Mouse (Mus musculus) monocyte, adult 5-6 weeks (primary cell): ENCODE data around the gene Ly86. TPM values are rescaled to one million over a fixed set of nuclear protein-coding genes. Genes with fewer than 3 reads are reported as not detected.

Source experiments
- ATAC-seq: fragments of 153-309, 156-312 bp; replicated peaks from 2 replicates; pipeline ENCODE4 v1.8.0; 2017; ENCODE audit warnings: mild to moderate bottlenecking; ENCODE audit not compliant: low TSS enrichment, insufficient number of reproducible peaks, severe bottlenecking, poor library complexity, low FRiP score
- total RNA-seq: library from RNA; stranded (forward); fragments of 200-1000, 200-491, 200-594 nt; gene quantifications from 3 replicates; pipeline ENCODE4 v1.2.3, GENCODE M21; 2017

Ly86 gene
- 105 to 172 TPM (median 135 TPM) in 3 replicates for total RNA-seq

DNA sequence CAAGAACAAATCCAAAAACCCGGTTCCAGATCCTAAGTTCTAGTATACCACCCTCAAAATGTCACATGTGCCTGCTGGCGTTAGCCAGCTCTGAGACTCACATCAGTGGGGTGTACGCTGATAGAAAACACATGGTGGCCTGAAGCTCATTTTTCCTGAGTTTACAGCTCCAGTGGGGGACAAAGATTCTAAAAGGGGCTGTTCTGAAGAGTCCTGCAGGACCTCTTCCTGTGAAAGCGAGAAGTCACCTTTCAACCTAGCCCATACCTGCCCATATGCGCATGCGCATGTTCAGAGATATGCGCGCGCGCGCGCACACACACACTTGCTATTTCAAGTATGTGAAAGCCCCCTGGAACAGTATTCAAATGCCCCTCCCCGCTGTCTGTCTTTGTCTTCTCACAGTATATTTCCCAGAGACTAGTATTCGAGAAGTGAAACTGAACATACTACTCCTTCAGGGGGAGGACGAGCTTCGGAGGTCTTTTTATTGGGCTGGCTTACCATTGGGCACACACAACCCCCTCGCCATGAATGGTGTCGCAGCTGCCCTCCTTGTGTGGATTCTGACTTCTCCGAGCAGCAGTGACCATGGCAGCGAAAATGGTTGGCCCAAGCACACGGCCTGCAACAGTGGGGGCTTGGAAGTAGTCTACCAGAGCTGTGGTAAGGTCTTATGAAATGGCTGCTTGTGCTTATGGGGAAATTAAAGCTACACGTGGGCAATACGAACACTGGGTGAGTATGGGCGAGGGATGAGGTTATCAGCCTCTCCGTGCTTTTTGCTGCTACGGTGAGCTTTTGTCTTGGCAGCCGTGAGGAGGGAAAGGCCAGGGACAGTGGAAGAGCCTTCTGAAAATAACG, at the start of gene Ly86:
Gene Ly86, plus strand, starts transcription at position 300 of the 864 bp plus-strand sequence.
- ATAC-seq, result peak; percentile 53

DNA sequence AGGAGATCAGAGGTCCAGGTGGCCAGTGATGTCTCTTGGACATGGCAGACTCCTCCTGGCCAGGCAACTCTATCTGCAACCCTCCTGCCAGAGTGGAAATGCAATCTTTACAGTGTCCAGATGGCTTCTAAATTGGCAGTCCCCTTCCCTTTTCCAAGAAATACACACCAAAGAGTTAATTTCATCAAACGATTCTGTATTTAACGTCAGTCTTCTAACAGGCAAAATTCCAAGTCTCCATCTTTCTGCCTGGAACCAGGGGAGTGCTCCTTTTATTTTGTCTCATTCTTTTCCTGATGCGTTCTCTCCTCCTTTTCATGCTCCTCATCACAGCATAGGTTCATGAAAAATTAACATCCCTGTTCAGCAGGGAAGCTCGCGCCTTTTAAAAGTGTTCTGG, 47.1 kb upstream of the Ly86 start:
- no peak for ATAC-seq

DNA sequence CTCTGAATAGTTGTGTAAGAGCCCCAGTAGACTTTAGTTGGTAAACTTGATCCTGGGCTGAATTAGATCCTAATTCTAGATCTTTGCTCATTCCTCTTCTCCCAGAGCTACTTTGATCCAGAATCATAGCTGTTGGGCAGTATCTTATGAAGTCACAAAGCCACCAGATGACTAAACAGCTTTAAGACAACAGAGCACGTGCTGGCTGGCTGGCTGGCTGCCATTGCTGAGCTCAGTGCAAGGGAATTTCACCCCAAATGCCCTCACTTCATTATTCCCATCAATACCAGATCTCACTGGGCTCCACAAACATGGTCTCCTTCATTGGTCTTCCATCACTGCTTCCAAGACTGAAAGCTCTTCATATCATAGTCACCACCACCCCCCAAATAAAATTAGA, 46.2 kb upstream of the Ly86 start:
- ATAC-seq, result no peak

DNA sequence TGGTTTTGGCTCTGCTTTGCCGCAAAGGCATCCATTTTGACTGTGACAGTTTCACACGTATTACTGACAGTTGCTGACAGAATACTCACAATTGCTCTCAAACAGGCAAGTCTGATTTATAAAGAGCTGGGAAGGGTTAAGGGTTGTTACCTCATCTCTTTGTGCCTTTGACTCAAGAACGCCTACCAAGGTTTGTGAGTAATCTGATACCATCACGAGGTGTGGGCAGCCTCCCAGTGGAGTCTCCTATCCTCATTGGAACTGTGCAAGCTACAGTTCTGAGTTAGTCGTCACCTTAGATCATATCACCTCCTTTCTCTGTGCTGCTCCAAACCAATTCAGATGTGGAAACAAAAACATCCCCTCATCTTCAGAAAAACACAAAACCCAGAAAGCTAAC, 42.1 kb upstream of the Ly86 start:
- no peak for ATAC-seq

DNA sequence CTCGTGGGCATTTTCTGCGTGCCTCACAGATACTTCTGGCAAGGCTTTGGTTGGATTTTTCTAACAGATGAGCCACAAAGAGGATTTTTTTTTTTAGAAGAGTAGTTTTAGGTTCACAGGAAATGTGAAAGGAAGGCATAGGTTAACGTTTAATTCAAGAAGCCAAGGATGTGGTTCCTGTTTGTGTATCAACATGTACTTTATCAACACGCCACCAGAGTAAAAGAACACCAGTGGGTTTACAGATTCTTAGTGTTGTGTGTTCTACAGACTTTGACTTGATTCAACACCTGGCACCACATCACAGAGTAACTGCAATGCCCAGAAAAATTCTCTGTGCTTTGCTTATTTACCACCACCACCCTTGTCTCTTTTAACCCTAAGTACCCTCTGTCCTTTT, 37.0 kb upstream of the Ly86 start:
- no peak for ATAC-seq

DNA sequence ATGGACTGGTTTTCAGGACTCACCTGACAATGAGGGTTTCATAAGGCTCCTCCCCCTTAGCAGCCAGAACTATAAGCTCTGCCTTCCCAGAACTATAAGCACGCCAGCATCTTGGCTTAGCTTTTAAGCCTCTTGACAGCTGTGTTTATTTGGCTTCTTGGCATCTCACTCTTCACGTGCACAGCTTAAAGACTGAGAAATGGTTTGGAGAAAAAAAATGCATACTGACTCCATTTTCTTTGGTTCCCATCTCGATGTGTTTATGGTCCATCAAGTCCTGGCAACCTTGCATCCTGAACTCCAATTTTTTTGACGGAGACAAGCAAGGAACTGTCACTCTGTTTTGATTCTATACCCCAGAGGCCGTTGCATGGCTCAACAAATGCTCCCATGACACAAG, 35.7 kb upstream of the Ly86 start:
- ATAC-seq, result no peak

DNA sequence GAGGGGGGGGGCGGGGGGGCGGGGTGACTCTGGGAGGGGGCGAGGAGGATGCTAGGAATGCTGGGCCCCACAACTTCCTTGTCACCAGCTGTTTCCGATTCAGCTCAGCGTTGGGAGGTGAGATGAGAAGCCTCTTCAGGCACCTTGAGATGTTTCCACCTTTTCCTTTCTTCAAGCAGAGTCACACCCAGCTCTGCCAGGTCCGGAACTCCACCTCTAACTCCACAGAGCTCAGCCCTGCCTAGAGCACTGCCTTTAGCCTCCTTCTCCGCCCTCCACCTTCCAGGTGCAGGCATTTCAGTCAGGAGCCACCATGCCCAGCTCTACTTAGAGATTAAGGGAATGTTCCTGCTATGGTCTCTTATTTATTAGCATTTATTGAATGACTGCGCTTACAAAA, 34.7 kb upstream of the Ly86 start:
- ATAC-seq, result no peak

DNA sequence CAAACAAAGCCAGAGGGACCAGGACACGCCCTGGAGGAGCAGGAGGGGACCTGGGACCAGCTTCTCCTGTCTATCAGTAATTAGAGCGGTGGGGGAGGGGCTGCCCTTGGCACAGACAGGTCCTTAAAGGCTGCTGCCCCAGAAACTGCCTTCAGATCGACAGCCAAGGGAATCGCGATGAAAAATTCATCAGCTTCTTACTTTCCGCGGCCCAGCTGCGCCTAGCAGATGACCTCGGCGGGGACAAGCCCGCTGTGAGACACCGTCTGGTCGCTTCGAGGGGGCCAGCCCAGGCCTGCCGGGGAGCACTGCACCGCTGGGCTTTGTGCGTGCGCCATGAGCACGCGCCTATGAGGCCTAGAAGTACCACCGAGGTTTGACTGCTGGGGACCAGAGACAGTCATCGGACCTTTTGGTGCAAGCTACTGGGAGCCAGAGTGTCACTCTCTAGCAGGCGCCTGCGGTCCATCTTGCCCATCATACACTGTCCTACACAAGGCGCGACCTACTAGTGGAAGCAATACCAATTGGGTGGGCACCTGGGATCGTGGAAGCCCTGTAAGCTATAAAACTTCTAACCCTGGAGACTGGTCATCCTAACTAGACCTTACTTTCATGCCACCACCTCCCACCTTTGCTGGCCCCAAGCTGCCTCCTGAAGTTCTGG, 33.3 kb upstream of the Ly86 start:
- ATAC-seq, result no peak

DNA sequence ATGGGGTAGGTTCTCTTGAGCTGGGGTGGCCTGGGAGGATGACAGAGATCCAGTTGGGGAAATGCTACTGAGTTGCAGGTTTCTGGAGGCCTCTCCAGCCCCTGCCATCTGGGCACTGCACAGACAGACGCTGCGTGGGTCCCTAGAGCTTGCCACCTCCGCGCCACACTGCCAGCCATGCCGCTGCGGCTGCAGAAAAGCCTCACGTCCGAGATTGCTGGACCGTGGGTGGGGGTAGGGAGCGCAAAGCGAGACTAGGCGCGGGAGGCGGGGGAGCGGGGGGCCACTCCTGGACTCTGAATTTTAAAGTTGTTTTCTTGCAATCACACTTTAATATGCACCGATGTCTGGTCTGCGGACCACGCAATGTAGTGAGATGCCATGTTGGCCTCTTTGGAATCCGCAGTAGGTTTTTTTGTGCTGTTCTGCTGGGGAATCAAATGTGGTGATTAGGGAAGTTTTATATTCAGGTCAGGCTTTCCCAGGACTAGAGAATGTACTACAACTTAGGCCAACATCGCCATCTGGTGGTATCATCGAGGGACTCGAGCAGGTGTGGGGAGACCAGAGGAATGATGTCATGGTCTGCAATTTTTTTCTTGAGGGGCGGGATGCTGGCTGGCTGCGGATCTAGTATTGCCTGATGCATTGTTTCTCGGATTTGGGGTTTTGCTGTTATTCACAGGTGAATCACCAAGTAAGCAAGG, 32.6 kb upstream of the Ly86 start:
- peak; percentile 80 for ATAC-seq

DNA sequence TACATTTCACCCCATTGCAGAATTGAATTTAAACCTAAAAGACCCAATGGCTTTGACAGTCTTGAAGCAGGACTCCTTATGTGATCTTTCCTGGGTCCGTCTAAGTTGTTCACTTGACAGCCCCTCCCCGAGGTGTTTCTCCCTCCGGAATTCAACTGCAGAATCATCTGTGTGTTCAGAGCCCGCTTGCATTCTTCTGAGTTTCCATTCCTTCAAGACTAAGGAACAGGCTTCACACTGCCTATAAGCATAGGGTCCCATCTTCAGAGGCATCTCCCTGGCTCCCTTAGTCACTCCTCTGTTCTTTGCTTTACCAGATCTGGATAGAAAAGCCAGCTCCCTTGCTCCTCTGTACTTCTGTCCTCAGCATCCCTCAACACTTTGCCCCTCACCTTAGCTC, 32.1 kb upstream of the Ly86 start:
- ATAC-seq, result no peak

DNA sequence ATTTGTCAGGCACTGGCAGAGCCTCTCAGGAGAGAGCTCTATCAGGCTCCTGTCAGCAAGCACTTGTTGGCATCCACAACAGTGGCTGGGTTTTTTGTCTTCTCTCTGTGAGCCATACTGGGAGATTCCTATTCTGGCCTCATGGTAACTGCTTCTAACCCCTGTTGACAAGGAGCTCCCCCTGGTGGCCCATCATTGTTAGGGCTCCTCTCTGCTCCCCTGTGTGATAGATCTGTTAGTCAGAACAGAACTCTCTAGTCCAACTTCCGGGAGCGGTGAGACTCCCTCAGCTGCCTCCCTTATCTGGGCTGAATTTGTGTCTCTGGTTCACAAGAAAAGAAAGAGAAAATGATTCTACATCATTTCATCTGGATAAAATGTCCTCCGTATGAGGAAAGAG, 19.5 kb upstream of the Ly86 start:
- ATAC-seq, result peak; percentile 85

DNA sequence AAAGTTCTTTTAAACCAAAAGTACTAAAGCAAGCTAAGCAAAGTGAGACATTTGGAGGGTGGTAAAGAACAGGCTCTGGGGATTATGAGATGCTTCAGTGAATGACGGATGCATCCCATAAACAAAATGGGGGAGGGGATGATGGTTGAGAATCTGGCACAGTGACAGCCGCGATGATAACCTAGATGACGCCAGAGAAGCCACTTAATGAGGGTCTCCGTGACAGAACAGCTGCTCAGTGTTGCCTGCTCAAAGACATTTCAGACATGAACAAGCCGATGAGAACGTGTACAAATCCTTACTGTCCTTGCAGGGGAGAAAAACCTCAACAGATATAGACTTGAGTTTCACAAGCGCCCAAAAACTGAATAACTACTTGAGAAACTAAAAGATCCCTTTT, 15.3 kb upstream of the Ly86 start:
- no peak for ATAC-seq

DNA sequence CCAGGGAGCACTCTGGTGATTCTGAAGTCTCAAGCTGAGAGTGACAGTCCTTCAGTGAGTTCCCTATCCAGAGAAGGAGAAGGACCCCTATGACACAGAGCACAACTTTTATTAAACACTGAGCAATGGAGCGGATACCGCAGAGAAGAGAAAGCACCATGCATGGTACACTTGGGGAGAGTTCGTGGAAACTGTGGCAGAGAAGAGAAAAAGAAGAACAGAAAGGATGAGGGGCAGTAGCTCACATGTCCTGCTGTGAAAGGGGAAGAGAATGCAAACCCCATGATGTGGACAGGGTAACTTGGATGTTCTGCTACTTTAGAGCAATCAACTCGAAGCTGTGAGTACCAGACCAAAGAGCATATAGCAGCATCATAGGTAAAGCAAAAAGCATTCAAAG, 14.0 kb upstream of the Ly86 start:
- ATAC-seq, result peak; percentile 41; the same call in 1 of the 2 replicates

DNA sequence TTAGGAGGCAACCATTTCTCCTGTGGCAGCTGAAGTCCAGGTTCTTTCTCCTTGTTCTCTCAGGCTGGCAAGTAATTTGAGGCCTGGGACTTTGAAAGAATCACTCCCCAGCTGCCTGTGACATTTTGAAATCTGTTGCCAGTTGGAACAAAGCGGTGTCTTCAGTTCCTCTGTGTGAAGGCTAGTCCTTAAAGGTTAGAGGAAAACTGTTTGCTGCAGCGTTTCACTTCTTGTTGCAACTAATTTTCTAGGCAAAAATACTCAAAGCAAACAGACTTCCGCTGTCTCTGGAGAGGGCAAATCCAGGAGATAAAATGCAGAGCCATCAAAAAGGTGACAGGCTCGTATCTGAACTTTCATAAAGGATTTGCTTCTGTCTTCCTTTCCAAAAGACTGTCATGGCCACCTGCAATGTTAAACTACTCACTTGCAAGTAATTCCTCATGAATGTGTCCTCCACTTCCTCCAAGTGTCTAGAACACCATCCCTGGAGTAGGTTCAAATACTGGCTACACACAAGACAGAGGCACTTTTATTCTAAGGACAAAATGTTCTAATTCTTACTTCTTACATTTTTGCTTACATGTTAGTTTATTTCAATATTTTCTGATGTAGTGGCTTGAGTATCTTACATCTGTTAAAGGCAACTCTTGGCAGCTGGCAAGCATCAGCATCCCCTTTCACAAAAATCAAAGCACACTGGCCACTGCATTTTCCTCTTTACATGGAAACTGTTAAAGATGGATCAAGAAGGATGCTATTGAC, 12.0 kb upstream of the Ly86 start:
- ATAC-seq, result no peak; the same call in 1 of the 2 replicates

DNA sequence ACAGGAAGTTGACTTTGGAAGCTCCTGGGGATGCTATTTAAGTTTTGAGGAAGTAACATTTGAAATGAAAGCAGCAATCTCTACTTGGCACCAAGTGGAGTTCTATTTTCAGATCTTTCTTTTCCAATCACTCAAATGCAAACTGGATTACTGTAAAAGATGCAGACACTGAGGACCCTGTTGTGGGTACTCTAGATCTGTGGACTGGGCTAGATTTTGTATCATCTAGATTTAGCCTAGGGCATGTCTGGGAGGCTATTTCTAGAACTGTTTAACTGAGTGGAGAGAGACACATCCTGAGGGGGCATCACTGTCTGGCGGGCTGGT, 11.5 kb upstream of the Ly86 start:
- ATAC-seq, result no peak

DNA sequence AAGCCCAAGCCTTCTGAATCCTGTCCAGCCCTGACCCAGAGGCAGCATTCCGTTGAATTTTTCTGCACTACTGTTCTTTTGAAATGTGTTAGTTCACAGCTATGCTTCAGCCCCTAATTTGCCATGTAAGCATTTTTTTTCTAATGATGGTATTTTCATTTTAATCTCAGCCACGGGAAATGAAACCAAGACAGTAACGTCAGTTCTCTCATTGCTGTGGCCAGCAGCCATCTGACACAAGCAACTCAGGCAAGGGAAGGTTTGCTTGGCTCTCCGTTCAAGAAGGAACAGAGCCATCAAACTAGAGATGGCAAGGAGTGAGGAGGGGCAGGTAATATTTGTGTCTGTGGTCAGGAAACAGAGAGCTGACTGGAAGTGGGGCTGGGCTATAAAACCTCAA, 7.7 kb upstream of the Ly86 start:
- peak; percentile 75; the same call in 1 of the 2 replicates for ATAC-seq

DNA sequence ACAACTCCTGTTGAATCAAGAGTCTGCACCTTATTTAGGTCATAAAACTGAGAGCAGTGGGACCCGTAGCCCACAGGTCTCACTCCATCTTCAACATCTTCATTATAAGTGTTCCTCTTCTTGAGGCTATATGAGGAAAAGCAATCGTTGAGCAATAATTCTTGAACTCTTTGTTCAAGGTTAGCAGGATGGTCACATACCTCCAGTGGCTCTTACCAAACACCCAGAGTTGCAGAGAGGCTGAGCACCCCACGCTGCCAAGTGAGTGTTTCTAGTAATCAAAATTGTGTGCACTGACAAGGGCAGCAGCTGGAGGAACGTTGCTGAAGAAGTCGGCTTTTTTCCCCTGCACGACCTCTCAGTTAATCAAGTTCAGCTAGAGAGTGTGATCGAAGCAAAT, 7.1 kb upstream of the Ly86 start:
- ATAC-seq, result no peak; the same call in 1 of the 2 replicates

DNA sequence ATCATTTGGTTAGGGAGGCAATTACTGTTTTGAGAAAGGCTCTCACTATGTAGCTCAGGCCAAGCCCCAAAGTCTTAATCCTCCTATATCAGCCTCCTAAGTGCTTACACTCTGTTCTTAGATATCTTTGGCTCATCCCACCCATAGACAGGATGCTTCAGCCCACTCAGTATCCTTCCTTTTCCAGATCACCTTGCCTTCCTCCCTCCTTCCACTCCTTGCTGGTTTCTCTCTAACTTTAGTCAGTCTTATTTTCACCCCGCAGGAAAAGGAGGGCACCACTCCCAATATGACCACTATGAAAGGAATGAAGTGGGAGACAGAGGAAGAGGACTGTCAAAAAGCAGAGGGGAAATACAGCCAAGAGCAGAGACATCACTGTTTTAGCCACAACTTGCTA, 2.2 kb upstream of the Ly86 start:
- no peak for ATAC-seq

DNA sequence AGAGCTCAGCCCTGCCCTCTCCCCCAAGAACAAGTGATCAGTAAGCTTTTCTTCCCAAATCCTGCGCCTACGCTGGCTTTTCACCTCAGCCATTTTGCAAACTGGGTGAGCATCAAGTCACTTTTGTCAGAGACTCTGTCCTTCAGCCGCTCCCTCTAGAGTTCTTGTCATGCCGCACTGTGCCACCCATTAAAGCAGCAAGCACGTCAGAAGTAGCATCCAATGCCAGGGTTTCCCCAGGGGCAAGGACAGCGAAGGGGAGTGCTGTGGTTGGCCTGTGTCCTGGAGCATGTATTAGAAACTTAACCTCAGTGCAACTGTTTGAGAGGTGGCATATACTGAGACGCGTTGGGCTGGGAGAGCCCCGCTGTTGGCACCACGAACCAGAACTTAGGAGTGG, 815 bp downstream of the Ly86 start:
- ATAC-seq, result peak; percentile 60
